Mouse (Mus musculus) stomach, postnatal 0 days (tissue): ENCODE measurements around the gene Phkg2.

ENCODE experiments used
- CTCF ChIP-seq: IDR thresholded peaks from 2 replicates; pipeline ENCODE4 v1.5.1; 2016; ENCODE audit warnings: antibody characterized with exemption, low read depth, mild to moderate bottlenecking, moderate library complexity
- EP300 ChIP-seq: optimal IDR thresholded peaks from 2 replicates; pipeline ENCODE3; 2016; ENCODE audit warnings: antibody characterized with exemption

GRCm38 (mm10) chr7:127607150-127607549 lies 34.0 kb downstream of the Phkg2 start:
- no peak for TF ChIP-seq CTCF
- TF ChIP-seq EP300, result no peak
